Mouse (Mus musculus): Measurements from ENCODE around the gene Tcf7l1.

- TF ChIP-seq CTCF (IDR thresholded peaks at IDR 0.05) (no peak), EP300 (IDR thresholded peaks at IDR 0.05) (no peak)
These were observed 56.9 kb downstream of the Tcf7l1 start for GRCm38 (mm10) chr6:72732109-72732508.
